15 mouse cellular contexts compared by ENCODE assay signal in the genomic region with DNA sequence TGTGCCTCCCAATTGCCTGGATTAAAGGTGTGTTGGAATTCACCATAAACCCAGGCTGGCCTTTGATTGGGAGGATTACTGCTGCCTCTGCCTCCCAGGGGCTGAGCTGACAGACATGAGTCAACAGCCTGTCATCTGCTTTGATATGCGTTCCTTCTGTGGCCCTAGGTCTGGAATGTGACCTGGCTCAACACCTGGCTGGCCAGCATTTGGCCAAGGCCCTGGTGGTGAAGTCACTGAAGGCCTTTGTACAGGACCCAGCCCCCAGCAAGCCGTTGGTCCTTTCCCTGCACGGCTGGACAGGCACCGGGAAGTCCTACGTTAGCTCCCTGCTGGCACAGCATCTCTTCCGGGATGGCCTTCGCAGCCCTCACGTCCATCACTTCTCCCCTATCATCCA. TPM values are rescaled to one million over a fixed set of nuclear protein-coding genes. Genes with fewer than 3 reads are reported as not detected.
DNase-seq lines count a peak whose midpoint lies in the region; ATAC-seq and TF ChIP-seq lines count a peak whose summit lies in the region.
"Had no signal": no experiment of that assay in that cellular context is flagged by ENCODE, and none has a peak within 500 bp of the region (broad histone marks: within the 10 kb centered on the region; RNA-seq: fewer than 3 reads in every experiment).

No protein-coding gene starts in this region.

- ATAC-seq in forebrain, embryonic 15.5 days (replicated peaks), result no peak
- no peak for ATAC-seq in forebrain, embryonic 16.5 days
- ATAC-seq in Patski, result no peak
- ATAC-seq in liver, embryonic 16.5 days (ENCODE audit: low read depth), result 0 out of 2 replicates have a peak, but pooled peaks have one; percentile 10

- H3K36me3 ChIP-seq in forebrain, embryonic 15.5 days, result peaks cover 40% of the 10 kb centered on the region
- peaks cover 14% of the 10 kb centered on the region for H3K36me3 ChIP-seq in forebrain, embryonic 16.5 days (ENCODE audit: control insufficient read depth, insufficient read depth)
- H3K36me3 ChIP-seq in liver, embryonic 16.5 days (ENCODE audit: control insufficient read depth, insufficient read depth), result no peaks in the 10 kb centered on the region

- DNase-seq in left cerebral cortex, adult 2 months (ENCODE audit: extremely low spot score in 1 of 2, low spot score in 2 of 2), result no peak
- DNase-seq in left cerebral cortex, postnatal 4 days, result no peak
- DNase-seq in Patski (ENCODE audit: low read depth, low spot score), result peak; percentile 4
- DNase-seq in left cerebral cortex, adult 18-20 months (ENCODE audit: low spot score in 2 of 2), result no peak
- no peak for DNase-seq in right cerebral cortex, postnatal 36 days (ENCODE audit: low spot score in 2 of 2)
- DNase-seq: B cell, adult 2 months; cerebellum, postnatal 25 days; gastrocnemius, postnatal 10 days; heart, postnatal 10 days had no signal

- WGBS in forebrain, embryonic 15.5 days, result 87% methylated on average over 8 of the region's 8 CpGs
- WGBS in forebrain, embryonic 16.5 days, result 84% methylated on average over 8 of the region's 8 CpGs
- 78% methylated on average over 8 of the region's 8 CpGs for WGBS in liver, embryonic 16.5 days (ENCODE audit: insufficient replicate concordance)

- intact Hi-C loops in left cerebral cortex, adult 2 months (cut with DNase I), result loop anchor here (5.0 kb wide), 1 partner anchor 126 kb away; no protein-coding TSS in a partner anchor
- intact Hi-C loops in left cerebral cortex, postnatal 4 days (cut with DNase I), result no loop called here

- H3K27me3 ChIP-seq in forebrain, embryonic 15.5 days, result no peaks in the 10 kb centered on the region
- no peaks in the 10 kb centered on the region for H3K27me3 ChIP-seq in forebrain, embryonic 16.5 days (replicated peaks; ENCODE audit: control insufficient read depth, insufficient read depth, low read length)
- H3K27me3 ChIP-seq in Patski, result no peaks in the 10 kb centered on the region
- no peaks in the 10 kb centered on the region for H3K27me3 ChIP-seq in liver, embryonic 16.5 days (ENCODE audit: control insufficient read depth, insufficient read depth, low read depth, low read length)
- H3K27me3 ChIP-seq: limb, embryonic 12.5 days; stomach, embryonic 15.5 days had no signal

- no peak overlapping the region for H3K9ac ChIP-seq in forebrain, embryonic 15.5 days (replicated peaks)
- no peak overlapping the region; the same call in 1 of the 2 replicates for H3K9ac ChIP-seq in forebrain, embryonic 16.5 days (replicated peaks; ENCODE audit: low read depth, low read length)
- no peak overlapping the region for H3K9ac ChIP-seq in liver, embryonic 16.5 days (ENCODE audit: low read depth, low read length)
- H3K9ac ChIP-seq: limb, embryonic 12.5 days; stomach, embryonic 15.5 days had no signal

- H3K4me3 ChIP-seq in forebrain, embryonic 15.5 days, result no peak overlapping the region
- H3K4me3 ChIP-seq in forebrain, embryonic 16.5 days (replicated peaks; ENCODE audit: low read length), result no peak overlapping the region
- H3K4me3 ChIP-seq in left cerebral cortex, adult 2 months, result no peak overlapping the region
- H3K4me3 ChIP-seq in liver, embryonic 16.5 days (ENCODE audit: low read depth, low read length), result no peak overlapping the region

- H3K27ac ChIP-seq in forebrain, embryonic 15.5 days (replicated peaks), result 0 out of 2 replicates have a peak overlapping the region, but pooled peaks have one; percentile 13
- no peak overlapping the region for H3K27ac ChIP-seq in forebrain, embryonic 16.5 days (ENCODE audit: low read length)
- H3K27ac ChIP-seq in left cerebral cortex, adult 2 months, result peak overlapping the region; percentile 28; the same call in 1 of the 2 replicates
- no peak overlapping the region for H3K27ac ChIP-seq in liver, embryonic 16.5 days (ENCODE audit: low read length)
- H3K27ac ChIP-seq: limb, embryonic 12.5 days; stomach, embryonic 15.5 days had no signal

- CTCF ChIA-PET in Patski (lab: Charles Lee), result interaction anchor here (0.6 to 3.8 kb wide), 7 partner anchors 29 to 170 kb away, joined by 3 to 27 read pairs (median 3); no protein-coding TSS in a partner anchor

- in situ Hi-C loops in Patski (cut with MboI; ENCODE audit: low pct_unique_long_range_greater_than_20kb), result loop anchor here (5.0 kb wide), 1 partner anchor 46 kb away; a partner anchor contains a TSS

- no peaks in the 10 kb centered on the region for H3K9me3 ChIP-seq in forebrain, embryonic 15.5 days
- H3K9me3 ChIP-seq in forebrain, embryonic 16.5 days (ENCODE audit: control insufficient read depth, low read length), result no peaks in the 10 kb centered on the region
- no peaks in the 10 kb centered on the region for H3K9me3 ChIP-seq in liver, embryonic 16.5 days (replicated peaks; ENCODE audit: control insufficient read depth, low read length)
- H3K9me3 ChIP-seq: limb, embryonic 12.5 days; stomach, embryonic 15.5 days had no signal

- peaks cover 24% of the 10 kb centered on the region for H3K4me1 ChIP-seq in forebrain, embryonic 15.5 days
- peaks cover 17% of the 10 kb centered on the region for H3K4me1 ChIP-seq in forebrain, embryonic 16.5 days (replicated peaks; ENCODE audit: control insufficient read depth, insufficient read depth, low read length)
- H3K4me1 ChIP-seq in liver, embryonic 16.5 days (ENCODE audit: control insufficient read depth, low read depth, low read length), result peaks cover 7% of the 10 kb centered on the region
- H3K4me1 ChIP-seq: stomach, embryonic 15.5 days had no signal

- POLR2A ChIA-PET in Patski (lab: Charles Lee), result interaction anchor here (1.2 to 2.2 kb wide), 2 partner anchors 16 to 98 kb away, joined by 8 read pairs; a partner anchor contains a TSS

- H3K4me2 ChIP-seq in forebrain, embryonic 15.5 days (replicated peaks), result no peak overlapping the region
- H3K4me2 ChIP-seq in forebrain, embryonic 16.5 days (ENCODE audit: low read length), result no peak overlapping the region
- H3K4me2 ChIP-seq in liver, embryonic 16.5 days (ENCODE audit: low read depth, low read length), result no peak overlapping the region

- no peak for TF ChIP-seq CTCF in left cerebral cortex, adult 2 months (IDR thresholded peaks at IDR 0.05)
- no peak for TF ChIP-seq CTCF in Patski (IDR thresholded peaks at IDR 0.05)

RNA-seq across cellular contexts. Expression of a gene that starts 1.5 kb away (rescaled TPM):
- 63.2 and 66.3 TPM in 2 replicates for polyA plus RNA-seq in forebrain, embryonic 15.5 days (2015; fragmentation: Nextera tagmentation; extraction: Ambion mirVana)
- 62.1 and 65.4 TPM in 2 replicates for polyA plus RNA-seq in forebrain, embryonic 16.5 days (2015; fragmentation: Nextera tagmentation; extraction: Ambion mirVana)
- total RNA-seq in left cerebral cortex, adult 2 months (2021), result 10 to 100 TPM; 30.4 to 30.7 TPM
- total RNA-seq in left cerebral cortex, postnatal 4 days (2021), result 10 to 100 TPM; 29.3 to 30.5 TPM
- polyA plus RNA-seq in Patski (2021), result 66.0 TPM
- 25.7 and 26.1 TPM in 2 replicates for polyA plus RNA-seq in liver, embryonic 16.5 days (2015; fragmentation: Nextera tagmentation; extraction: Ambion mirVana)
- total RNA-seq in left cerebral cortex, adult 18-20 months (2021), result 10 to 100 TPM; 28.7 to 34.3 TPM

RNA-seq across cellular contexts. Expression of a gene that starts 16.9 kb away (rescaled TPM):
- 0.61 and 0.66 TPM in 2 replicates for polyA plus RNA-seq in forebrain, embryonic 15.5 days (2015; fragmentation: Nextera tagmentation; extraction: Ambion mirVana)
- polyA plus RNA-seq in forebrain, embryonic 16.5 days (2015; fragmentation: Nextera tagmentation; extraction: Ambion mirVana), result 0.41 and 0.62 TPM in 2 replicates
- total RNA-seq in left cerebral cortex, adult 2 months (2021), result under 1 TPM; 0.40 to 0.52 TPM
- under 1 TPM; 0.42 to 0.66 TPM for total RNA-seq in left cerebral cortex, postnatal 4 days (2021)
- 2.8 TPM for polyA plus RNA-seq in Patski (2021)
- polyA plus RNA-seq in liver, embryonic 16.5 days (2015; fragmentation: Nextera tagmentation; extraction: Ambion mirVana), result 0.07 and 0.11 TPM in 2 replicates
- total RNA-seq in left cerebral cortex, adult 18-20 months (2021), result 1 to 10 TPM in 1 of 2 experiments, under 1 TPM in 1; 0.88 to 1.0 TPM
- total RNA-seq: heart, postnatal 10 days had no signal

RNA-seq across cellular contexts. Expression of a gene that starts 17.1 kb away (rescaled TPM):
- 4.8 and 6.6 TPM in 2 replicates for polyA plus RNA-seq in forebrain, embryonic 15.5 days (2015; fragmentation: Nextera tagmentation; extraction: Ambion mirVana)
- 5.4 and 6.9 TPM in 2 replicates for polyA plus RNA-seq in forebrain, embryonic 16.5 days (2015; fragmentation: Nextera tagmentation; extraction: Ambion mirVana)
- 1 to 10 TPM; 7.9 to 9.3 TPM for total RNA-seq in left cerebral cortex, adult 2 months (2021)
- total RNA-seq in left cerebral cortex, postnatal 4 days (2021), result 10 to 100 TPM in 1 of 2 experiments, 1 to 10 TPM in 1; 6.5 to 11.2 TPM
- polyA plus RNA-seq in Patski (2021), result 19.5 TPM
- 1.2 TPM in 2 replicates for polyA plus RNA-seq in liver, embryonic 16.5 days (2015; fragmentation: Nextera tagmentation; extraction: Ambion mirVana)
- 10 to 100 TPM in 1 of 2 experiments, 1 to 10 TPM in 1; 8.1 to 10.2 TPM for total RNA-seq in left cerebral cortex, adult 18-20 months (2021)

RNA-seq across cellular contexts. Expression of a gene that starts 17.7 kb away (rescaled TPM):
- 2.4 and 2.7 TPM in 2 replicates for polyA plus RNA-seq in forebrain, embryonic 15.5 days (2015; fragmentation: Nextera tagmentation; extraction: Ambion mirVana)
- 2.8 and 3.5 TPM in 2 replicates for polyA plus RNA-seq in forebrain, embryonic 16.5 days (2015; fragmentation: Nextera tagmentation; extraction: Ambion mirVana)
- total RNA-seq in left cerebral cortex, adult 2 months (2021), result 1 to 10 TPM; 1.6 to 2.2 TPM
- 1 to 10 TPM; 3.0 to 3.2 TPM for total RNA-seq in left cerebral cortex, postnatal 4 days (2021)
- not detected for polyA plus RNA-seq in Patski (2021)
- polyA plus RNA-seq in liver, embryonic 16.5 days (2015; fragmentation: Nextera tagmentation; extraction: Ambion mirVana), result not detected in 2 replicates
- total RNA-seq in left cerebral cortex, adult 18-20 months (2021), result 1 to 10 TPM; 2.2 to 2.8 TPM
- total RNA-seq: gastrocnemius, postnatal 10 days; heart, postnatal 10 days had no signal
- polyA plus RNA-seq: limb, embryonic 12.5 days had no signal

RNA-seq across cellular contexts. Expression of a gene that starts 25.7 kb away (rescaled TPM):
- 0.61 and 1.0 TPM in 2 replicates for polyA plus RNA-seq in forebrain, embryonic 15.5 days (2015; fragmentation: Nextera tagmentation; extraction: Ambion mirVana)
- 0.58 and 0.66 TPM in 2 replicates for polyA plus RNA-seq in forebrain, embryonic 16.5 days (2015; fragmentation: Nextera tagmentation; extraction: Ambion mirVana)
- total RNA-seq in left cerebral cortex, adult 2 months (2021), result under 1 TPM; 0.20 to 0.61 TPM
- total RNA-seq in left cerebral cortex, postnatal 4 days (2021), result under 1 TPM; 0.34 to 0.58 TPM
- 1.8 TPM for polyA plus RNA-seq in Patski (2021)
- 0.05 TPM in 1 of 2 replicates, not detected in the other for polyA plus RNA-seq in liver, embryonic 16.5 days (2015; fragmentation: Nextera tagmentation; extraction: Ambion mirVana)
- under 1 TPM; 0.28 to 0.33 TPM for total RNA-seq in left cerebral cortex, adult 18-20 months (2021)
- total RNA-seq: gastrocnemius, postnatal 10 days had no signal
- polyA plus RNA-seq: neural tube, embryonic 11.5 days had no signal

Comparison
In these comparisons a context has a peak if more than half of its experiments do, and no peak if none do; other contexts are left out.
1. H3K27ac ChIP-seq: peak in forebrain, embryonic 15.5 days (single experiment) and left cerebral cortex, adult 2 months (single experiment); none in forebrain, embryonic 16.5 days (single experiment) and liver, embryonic 16.5 days (single experiment).